Mouse (Mus musculus): ENCODE results near the gene Krt4. TPM values are rescaled to one million over a fixed set of nuclear protein-coding genes. Genes with fewer than 3 reads are reported as not detected.

Gene Krt4
- polyA plus RNA-seq, 1 experiment from 2014 or later = not detected

DNA sequence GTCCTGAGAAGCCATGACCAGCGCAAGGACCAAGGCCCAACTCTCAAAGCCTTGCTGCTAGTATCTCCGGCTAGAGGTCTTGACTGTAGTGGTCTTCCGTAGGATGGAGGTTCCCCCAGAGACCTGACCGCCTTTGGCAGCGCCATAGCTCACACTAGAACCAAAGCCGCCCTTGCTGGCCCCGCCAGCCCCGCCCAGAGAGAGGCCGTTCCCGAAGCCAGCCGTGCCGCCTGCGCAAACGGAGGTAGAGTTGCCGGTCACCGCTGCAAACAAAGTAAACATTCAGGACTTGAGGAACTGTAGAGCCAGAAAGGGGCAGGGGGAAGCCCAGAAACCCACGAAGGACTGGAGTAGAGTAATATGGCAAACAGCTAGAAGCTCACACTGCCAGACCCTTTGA lies 5.1 kb upstream of the Krt4 start:
- WGBS = 4% methylated on average over 17 of the region's 17 CpGs
- H3K4me2 ChIP-seq (replicated peaks) = peak overlapping the region; percentile 55
- 0 out of 2 replicates have a peak, but pooled peaks cover 11% of the 10 kb centered on the region for H3K4me1 ChIP-seq
- no peak overlapping the region for H3K9ac ChIP-seq
- H3K9me3 ChIP-seq = no peaks in the 10 kb centered on the region
- no peak overlapping the region for H3K27ac ChIP-seq
- 0 out of 2 replicates have a peak overlapping the region, but pooled peaks have one; percentile 8 for H3K4me3 ChIP-seq
- ATAC-seq (ENCODE audit: low FRiP score, low read depth) = no peak
- H3K27me3 ChIP-seq (replicated peaks) = peaks cover 17% of the 10 kb centered on the region; the same call in 1 of the 2 replicates
- no peaks in the 10 kb centered on the region for H3K36me3 ChIP-seq

GRCm38 (mm10) chr15:101929087-101929486 lies 4.6 kb upstream of the Krt4 start:
- H3K27ac ChIP-seq = no peak overlapping the region
- WGBS = 14% methylated on average over 9 of the region's 9 CpGs
- ATAC-seq (ENCODE audit: low FRiP score, low read depth) = no peak
- no peak overlapping the region for H3K9ac ChIP-seq
- H3K9me3 ChIP-seq = no peaks in the 10 kb centered on the region
- H3K36me3 ChIP-seq = no peaks in the 10 kb centered on the region
- no peak overlapping the region for H3K4me3 ChIP-seq
- 0 out of 2 replicates have a peak, but pooled peaks cover 11% of the 10 kb centered on the region for H3K4me1 ChIP-seq
- H3K27me3 ChIP-seq (replicated peaks) = peaks cover 17% of the 10 kb centered on the region; the same call in 1 of the 2 replicates
- H3K4me2 ChIP-seq (replicated peaks) = no peak overlapping the region

GRCm38 (mm10) chr15:101927340-101928080 lies 3.0 kb upstream of the Krt4 start:
- WGBS = 73% methylated on average over 12 of the region's 12 CpGs
- Histone ChIP-seq H3K4me2 (replicated peaks) (no peak overlapping the region), H3K27ac (no peak overlapping the region), H3K4me1 (0 out of 2 replicates have a peak, but pooled peaks cover 11% of the 10 kb centered on the region), H3K4me3 (no peak overlapping the region), H3K9me3 (no peaks in the 10 kb centered on the region), H3K27me3 (replicated peaks) (peaks cover 17% of the 10 kb centered on the region; the same call in 1 of the 2 replicates), H3K9ac (no peak overlapping the region), H3K36me3 (no peaks in the 10 kb centered on the region)
- no peak for ATAC-seq (ENCODE audit: low FRiP score, low read depth)

- Histone ChIP-seq H3K27me3 (replicated peaks) (peaks cover 5% of the 10 kb centered on the region; the same call in 1 of the 2 replicates), H3K4me1 (0 out of 2 replicates have a peak, but pooled peaks cover 11% of the 10 kb centered on the region), H3K36me3 (no peaks in the 10 kb centered on the region), H3K27ac (no peak overlapping the region), H3K9me3 (no peaks in the 10 kb centered on the region), H3K4me3 (no peak overlapping the region), H3K9ac (no peak overlapping the region), H3K4me2 (replicated peaks) (no peak overlapping the region)
- ATAC-seq (ENCODE audit: low FRiP score, low read depth) = no peak
- 84% methylated on average over 1 of the region's 1 CpGs for WGBS
Observed at GRCm38 (mm10) chr15:101925041-101925440, 506 bp upstream of the Krt4 start.

DNA sequence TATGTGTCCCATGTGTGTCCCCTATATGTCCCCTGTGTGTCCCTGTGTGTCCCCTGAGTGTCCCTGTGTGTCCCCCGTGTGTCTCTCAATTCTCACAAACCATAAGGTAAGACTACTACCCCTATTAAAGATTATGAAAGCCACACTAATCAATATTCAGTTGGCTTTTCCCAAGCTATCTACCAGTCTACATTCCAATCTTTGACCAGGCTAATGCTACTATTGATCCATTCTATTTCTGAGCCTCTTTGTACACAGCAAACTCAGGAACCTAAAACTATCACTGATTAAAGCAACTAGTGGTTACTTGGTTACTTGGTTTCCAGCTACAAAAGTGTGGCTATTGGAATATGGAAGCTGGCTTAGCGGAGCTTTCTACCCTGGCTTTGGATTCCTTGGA lies 2.2 kb downstream of the Krt4 start:
- H3K36me3 ChIP-seq = no peaks in the 10 kb centered on the region
- H3K4me3 ChIP-seq = no peak overlapping the region
- WGBS = 95% methylated on average over 2 of the region's 2 CpGs

DNA sequence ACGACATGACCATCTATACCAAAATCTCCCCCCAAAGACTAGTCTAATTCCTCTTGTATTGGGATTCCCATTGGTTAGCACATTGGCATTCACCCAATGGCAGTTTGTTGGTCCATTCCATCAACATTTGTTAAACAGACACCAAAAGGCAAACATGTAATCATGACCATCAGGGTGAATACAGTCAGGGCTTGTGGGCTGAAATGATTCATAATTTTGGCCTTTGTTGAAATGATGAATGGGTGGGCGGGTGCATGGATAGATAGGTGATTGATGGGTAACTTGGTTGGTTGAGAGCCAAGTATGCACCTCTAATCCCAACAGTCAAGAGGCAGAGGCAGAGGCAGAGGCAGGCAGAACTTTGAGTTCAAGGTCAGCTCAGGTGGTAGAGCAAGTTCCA lies 8.5 kb downstream of the Krt4 start:
- no peaks in the 10 kb centered on the region for H3K4me1 ChIP-seq
- 71% methylated on average over 2 of the region's 2 CpGs for WGBS
- no peak overlapping the region for H3K4me3 ChIP-seq
- no peak overlapping the region for H3K9ac ChIP-seq
- ATAC-seq (ENCODE audit: low FRiP score, low read depth) = no peak
- H3K36me3 ChIP-seq = no peaks in the 10 kb centered on the region
- H3K4me2 ChIP-seq (replicated peaks) = no peak overlapping the region
- no peaks in the 10 kb centered on the region for H3K27me3 ChIP-seq (replicated peaks)
- H3K9me3 ChIP-seq = no peaks in the 10 kb centered on the region
- H3K27ac ChIP-seq = no peak overlapping the region

More for the DNA sequence above, 2.2 kb downstream of the Krt4 start:
- H3K27me3 ChIP-seq (replicated peaks) = no peaks in the 10 kb centered on the region
- no peaks in the 10 kb centered on the region for H3K4me1 ChIP-seq
- no peak overlapping the region for H3K27ac ChIP-seq
- no peaks in the 10 kb centered on the region for H3K9me3 ChIP-seq
- H3K9ac ChIP-seq = no peak overlapping the region
- H3K4me2 ChIP-seq (replicated peaks) = no peak overlapping the region
- ATAC-seq (ENCODE audit: low FRiP score, low read depth) = no peak

GRCm38 (mm10) chr15:101904849-101905248 lies 19.7 kb downstream of the Krt4 start:
- Histone ChIP-seq H3K4me2 (replicated peaks) (no peak overlapping the region), H3K4me3 (no peak overlapping the region), H3K27me3 (replicated peaks) (no peaks in the 10 kb centered on the region), H3K36me3 (no peaks in the 10 kb centered on the region), H3K27ac (no peak overlapping the region), H3K4me1 (no peaks in the 10 kb centered on the region), H3K9me3 (no peaks in the 10 kb centered on the region), H3K9ac (no peak overlapping the region)
- WGBS = 85% methylated on average over 5 of the region's 5 CpGs
- ATAC-seq (ENCODE audit: low FRiP score, low read depth) = no peak

GRCm38 (mm10) chr15:101902171-101903149 lies 22.1 kb downstream of the Krt4 start:
- no peaks in the 10 kb centered on the region for H3K27me3 ChIP-seq (replicated peaks)
- no peak overlapping the region for H3K27ac ChIP-seq
- no peak overlapping the region for H3K4me3 ChIP-seq
- no peaks in the 10 kb centered on the region for H3K36me3 ChIP-seq
- WGBS = 61% methylated on average over 12 of the region's 12 CpGs
- no peak overlapping the region for H3K9ac ChIP-seq
- no peaks in the 10 kb centered on the region for H3K4me1 ChIP-seq
- H3K9me3 ChIP-seq = no peaks in the 10 kb centered on the region
- no peak overlapping the region for H3K4me2 ChIP-seq (replicated peaks)
- ATAC-seq (ENCODE audit: low FRiP score, low read depth) = no peak

- Histone ChIP-seq H3K4me2 (replicated peaks) (no peak overlapping the region), H3K36me3 (no peaks in the 10 kb centered on the region), H3K4me1 (no peaks in the 10 kb centered on the region), H3K27ac (no peak overlapping the region), H3K9me3 (no peaks in the 10 kb centered on the region), H3K9ac (no peak overlapping the region), H3K27me3 (replicated peaks) (no peaks in the 10 kb centered on the region), H3K4me3 (no peak overlapping the region)
- no peak for ATAC-seq (ENCODE audit: low FRiP score, low read depth)
- WGBS = 94% methylated on average over 4 of the region's 4 CpGs
Observed at GRCm38 (mm10) chr15:101895216-101895615, 29.3 kb downstream of the Krt4 start.

GRCm38 (mm10) chr15:101892820-101893219 lies 31.7 kb downstream of the Krt4 start, which contains the start of gene Krt76:
Gene Krt76, minus strand, starts transcription at chr15:101892920.
- H3K27me3 ChIP-seq (replicated peaks) = no peaks in the 10 kb centered on the region
- 53% methylated on average over 4 of the region's 4 CpGs for WGBS
- no peak within 1 kb of the TSS for H3K9ac ChIP-seq
- no peak within 1 kb of the TSS for H3K27ac ChIP-seq
- no peak within 1 kb of the TSS for H3K4me3 ChIP-seq
- H3K4me2 ChIP-seq (replicated peaks) = no peak within 1 kb of the TSS
- no peaks in the 10 kb centered on the region for H3K9me3 ChIP-seq
- no peaks in the 10 kb centered on the region for H3K4me1 ChIP-seq
- ATAC-seq (ENCODE audit: low FRiP score, low read depth) = no peak
- no peaks in the 10 kb centered on the region for H3K36me3 ChIP-seq

DNA sequence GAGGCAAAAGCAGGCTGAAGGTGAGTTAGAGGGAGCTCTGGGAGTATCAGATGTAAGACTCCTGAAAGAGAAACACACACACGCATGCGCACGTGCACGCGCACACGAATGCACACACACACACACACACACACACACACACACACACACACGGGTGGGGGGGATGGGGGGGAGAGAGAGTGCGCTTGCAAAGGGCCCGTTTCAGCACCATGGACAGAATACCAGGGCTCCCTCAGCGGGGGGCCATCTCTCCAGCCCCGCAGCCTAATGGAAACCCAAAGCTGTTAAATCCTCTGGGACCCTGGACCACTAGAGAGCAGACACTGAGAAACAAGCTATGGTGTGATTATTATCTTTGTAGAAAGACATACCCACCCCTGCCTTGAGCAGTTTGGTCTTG lies 44.8 kb downstream of the Krt4 start:
- 34% methylated on average over 11 of the region's 11 CpGs for WGBS
- H3K9me3 ChIP-seq = no peaks in the 10 kb centered on the region
- H3K9ac ChIP-seq = no peak overlapping the region
- no peak overlapping the region for H3K4me3 ChIP-seq
- H3K27ac ChIP-seq = no peak overlapping the region
- no peak for ATAC-seq (ENCODE audit: low FRiP score, low read depth)
- H3K4me1 ChIP-seq = no peaks in the 10 kb centered on the region
- H3K4me2 ChIP-seq (replicated peaks) = peak overlapping the region; percentile 22; the same call in 1 of the 2 replicates
- H3K27me3 ChIP-seq (replicated peaks) = 0 out of 2 replicates have a peak, but pooled peaks cover 2% of the 10 kb centered on the region
- no peaks in the 10 kb centered on the region for H3K36me3 ChIP-seq

- no peaks in the 10 kb centered on the region for H3K4me1 ChIP-seq
- H3K36me3 ChIP-seq = no peaks in the 10 kb centered on the region
- H3K27me3 ChIP-seq (replicated peaks) = no peaks in the 10 kb centered on the region
- no peak overlapping the region for H3K27ac ChIP-seq
- H3K4me3 ChIP-seq = no peak overlapping the region
- H3K9ac ChIP-seq = no peak overlapping the region
- H3K4me2 ChIP-seq (replicated peaks) = no peak overlapping the region
- 61% methylated on average over 2 of the region's 2 CpGs for WGBS
- H3K9me3 ChIP-seq = no peaks in the 10 kb centered on the region
- ATAC-seq (ENCODE audit: low FRiP score, low read depth) = no peak
Observed at GRCm38 (mm10) chr15:101878041-101878440, 46.5 kb downstream of the Krt4 start.
